Mouse (Mus musculus): ENCODE measurements around the gene Grik5. TPM values are rescaled to one million over a fixed set of nuclear protein-coding genes. Genes with fewer than 3 reads are reported as not detected.

The Grik5 gene
- polyA plus RNA-seq, 1 experiment from 2014 or later = 17.1 TPM

DNA sequence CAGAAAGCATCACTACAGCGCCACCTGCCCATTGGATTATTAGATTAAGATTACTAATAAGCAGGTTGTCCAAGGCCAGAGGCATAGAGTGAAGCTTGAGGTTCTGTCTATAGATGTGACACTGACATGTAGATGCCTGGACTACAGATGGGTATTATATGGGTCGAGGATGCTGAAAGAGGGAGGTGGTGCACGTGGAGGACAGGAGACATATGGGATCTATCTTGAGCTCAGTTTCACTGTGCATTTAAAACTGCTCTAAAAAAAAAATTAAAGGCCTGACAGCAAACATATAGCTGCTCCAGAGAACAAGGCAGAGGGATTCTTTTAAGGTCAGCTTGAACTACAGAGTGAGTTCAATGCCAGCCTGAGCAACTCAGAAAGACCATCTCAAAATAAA lies 26.0 kb upstream of the Grik5 start:
- WGBS = 74% methylated on average over 3 of the region's 3 CpGs
- H3K36me3 ChIP-seq = peaks cover 15% of the 10 kb centered on the region; the same call in 1 of the 2 replicates
- H3K4me2 ChIP-seq (replicated peaks) = no peak overlapping the region
- H3K4me3 ChIP-seq = no peak overlapping the region
- no peaks in the 10 kb centered on the region for H3K9me3 ChIP-seq (replicated peaks)
- H3K27ac ChIP-seq = no peak overlapping the region
- ATAC-seq (ENCODE audit: low FRiP score) = no peak
- peaks cover 7% of the 10 kb centered on the region for H3K4me1 ChIP-seq
- no peak overlapping the region for H3K9ac ChIP-seq
- peaks cover 3% of the 10 kb centered on the region; the same call in 1 of the 2 replicates for H3K27me3 ChIP-seq

DNA sequence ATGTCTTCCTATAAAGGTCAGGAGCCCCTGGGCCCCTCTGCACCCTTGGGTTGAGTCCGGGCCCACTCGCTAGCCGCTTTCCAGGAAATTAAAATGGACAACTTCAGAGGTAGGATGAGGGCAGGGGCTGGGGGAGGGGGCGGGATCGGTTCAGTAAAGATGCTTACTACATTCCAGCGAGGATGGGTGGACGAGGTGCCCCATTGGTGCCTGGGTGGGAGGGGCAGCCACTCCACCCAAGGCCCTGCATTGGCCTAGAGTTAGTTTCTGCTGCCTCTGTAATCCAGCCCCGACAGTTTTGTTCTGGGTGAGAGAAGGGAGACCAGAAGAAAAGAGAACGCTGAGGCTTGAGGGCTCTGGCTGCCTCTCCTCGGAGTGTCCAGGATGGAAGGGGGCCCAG lies 17.7 kb upstream of the Grik5 start:
- H3K9ac ChIP-seq = no peak overlapping the region
- H3K4me1 ChIP-seq = peaks cover 28% of the 10 kb centered on the region
- 15% methylated on average over 10 of the region's 10 CpGs for WGBS
- no peak for ATAC-seq (ENCODE audit: low FRiP score)
- no peak overlapping the region for H3K4me2 ChIP-seq (replicated peaks)
- H3K4me3 ChIP-seq = no peak overlapping the region
- 0 out of 2 replicates have a peak overlapping the region, but pooled peaks have one; percentile 12 for H3K27ac ChIP-seq
- H3K27me3 ChIP-seq = peaks cover 3% of the 10 kb centered on the region; the same call in 1 of the 2 replicates
- H3K36me3 ChIP-seq = peaks cover 14% of the 10 kb centered on the region; the same call in 1 of the 2 replicates
- H3K9me3 ChIP-seq (replicated peaks) = no peaks in the 10 kb centered on the region

DNA sequence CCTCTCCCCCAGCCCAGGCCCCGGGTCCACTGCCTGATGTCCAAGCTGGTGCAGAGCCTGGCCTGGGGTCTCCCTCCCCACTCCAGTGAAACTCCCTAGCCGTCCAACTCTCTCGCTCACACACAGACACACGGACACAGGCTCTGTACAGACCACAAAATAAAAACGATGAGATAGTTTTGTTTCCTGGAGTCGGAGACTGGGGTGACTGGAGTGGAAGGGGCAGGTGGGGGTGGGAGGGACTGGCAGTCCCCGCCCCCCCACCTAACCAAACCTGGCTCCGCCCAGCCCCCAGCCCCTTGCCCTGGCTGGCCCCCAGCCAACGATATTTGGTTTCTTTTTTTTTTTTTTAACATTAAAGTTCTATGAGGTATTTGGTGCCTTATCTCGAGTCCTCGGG lies 16.8 kb upstream of the Grik5 start:
- Histone ChIP-seq H3K9me3 (replicated peaks) (no peaks in the 10 kb centered on the region), H3K4me3 (no peak overlapping the region), H3K9ac (no peak overlapping the region), H3K27me3 (peaks cover 3% of the 10 kb centered on the region; the same call in 1 of the 2 replicates), H3K4me1 (peaks cover 30% of the 10 kb centered on the region), H3K36me3 (peaks cover 23% of the 10 kb centered on the region), H3K4me2 (replicated peaks) (no peak overlapping the region), H3K27ac (no peak overlapping the region)
- ATAC-seq (ENCODE audit: low FRiP score) = 0 out of 2 replicates have a peak, but pooled peaks have one; percentile 39
- WGBS = 27% methylated on average over 11 of the region's 11 CpGs

DNA sequence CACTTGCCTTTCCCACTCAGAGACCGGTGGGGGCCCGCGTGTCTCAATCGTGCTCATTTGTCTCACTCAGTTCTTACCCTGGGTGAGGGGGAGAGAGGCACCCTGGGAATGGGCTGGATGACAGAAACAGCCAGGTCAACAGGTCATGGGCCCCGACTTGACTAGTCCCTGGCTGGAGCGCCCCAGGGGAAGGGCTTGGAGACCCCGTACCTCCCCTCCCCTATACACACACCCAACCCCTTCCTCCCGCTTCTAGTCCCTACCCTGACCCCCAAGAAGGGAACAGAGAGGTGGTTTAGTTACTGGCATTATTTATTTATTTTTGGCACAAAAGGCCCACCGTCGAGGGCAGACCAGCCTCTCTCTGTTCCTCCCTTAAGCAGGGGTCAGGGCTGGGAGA lies 16.4 kb upstream of the Grik5 start:
- H3K27me3 ChIP-seq = peaks cover 2% of the 10 kb centered on the region; the same call in 1 of the 2 replicates
- WGBS = 5% methylated on average over 10 of the region's 10 CpGs
- H3K9ac ChIP-seq = no peak overlapping the region
- 0 out of 2 replicates have a peak, but pooled peaks have one; percentile 7 for ATAC-seq (ENCODE audit: low FRiP score)
- H3K4me3 ChIP-seq = no peak overlapping the region
- no peak overlapping the region for H3K4me2 ChIP-seq (replicated peaks)
- H3K4me1 ChIP-seq = peaks cover 27% of the 10 kb centered on the region
- no peak overlapping the region for H3K27ac ChIP-seq
- H3K36me3 ChIP-seq = peaks cover 27% of the 10 kb centered on the region
- H3K9me3 ChIP-seq (replicated peaks) = no peaks in the 10 kb centered on the region

DNA sequence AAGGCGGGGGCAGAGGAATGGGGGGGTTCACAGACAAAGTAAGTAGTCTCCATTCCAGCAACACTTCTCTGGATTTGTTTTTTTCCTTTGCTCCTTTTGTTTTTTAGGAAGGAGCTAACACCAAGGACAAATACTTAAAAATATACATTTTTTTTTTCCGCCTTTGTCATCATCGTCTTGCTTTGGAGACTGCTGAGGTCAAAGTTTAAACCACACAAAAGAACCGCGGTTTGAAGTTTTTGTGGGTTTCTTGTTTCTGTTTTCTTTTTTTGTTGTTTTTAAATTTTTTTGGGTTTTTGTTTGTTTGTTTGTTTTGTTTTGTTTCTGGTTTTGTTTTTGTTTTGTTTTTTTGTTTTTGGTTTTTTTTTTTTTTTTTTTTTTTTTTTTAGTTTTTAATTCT lies 15.8 kb upstream of the Grik5 start:
- H3K4me2 ChIP-seq (replicated peaks) = no peak overlapping the region
- H3K36me3 ChIP-seq = peaks cover 33% of the 10 kb centered on the region
- 44% methylated on average over 5 of the region's 5 CpGs for WGBS
- no peak for ATAC-seq (ENCODE audit: low FRiP score)
- H3K27ac ChIP-seq = no peak overlapping the region
- H3K9ac ChIP-seq = no peak overlapping the region
- H3K9me3 ChIP-seq (replicated peaks) = no peaks in the 10 kb centered on the region
- no peaks in the 10 kb centered on the region for H3K27me3 ChIP-seq
- no peak overlapping the region for H3K4me3 ChIP-seq
- H3K4me1 ChIP-seq = peaks cover 23% of the 10 kb centered on the region

DNA sequence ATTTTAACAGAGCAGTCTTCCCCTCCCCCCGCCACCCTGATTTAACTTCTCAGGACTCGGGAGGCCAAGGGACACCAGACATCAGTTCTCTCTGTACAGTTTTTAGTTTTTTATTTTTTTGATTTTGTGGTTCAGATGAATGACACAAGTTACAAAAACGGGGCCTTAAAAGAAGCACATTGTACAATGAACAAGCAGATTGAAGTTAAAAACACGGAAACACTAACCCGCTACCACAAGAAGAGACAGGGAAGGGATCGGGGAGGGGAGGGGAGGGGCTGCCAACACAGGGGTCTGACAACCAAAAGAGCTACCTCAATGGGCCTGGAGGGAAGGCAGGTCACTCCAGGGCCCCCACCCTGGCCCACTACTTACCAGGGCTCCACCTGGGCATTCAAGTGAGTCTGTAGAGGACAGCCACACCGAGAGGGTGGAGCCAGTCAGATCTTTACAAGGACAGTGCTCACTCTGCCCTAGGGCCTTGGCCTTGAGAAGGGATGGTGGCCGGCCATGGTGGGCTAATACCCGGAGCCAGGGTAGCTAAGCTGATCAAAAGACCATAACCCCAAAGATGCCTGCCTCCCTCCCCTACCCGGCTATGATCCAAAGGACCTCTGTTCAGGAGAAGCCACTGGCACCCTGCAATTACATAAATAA lies 15.2 kb upstream of the Grik5 start:
- H3K27ac ChIP-seq = peak overlapping the region; percentile 40
- H3K9ac ChIP-seq = no peak overlapping the region
- H3K4me2 ChIP-seq (replicated peaks) = no peak overlapping the region
- H3K27me3 ChIP-seq = no peaks in the 10 kb centered on the region
- no peak overlapping the region for H3K4me3 ChIP-seq
- ATAC-seq (ENCODE audit: low FRiP score) = no peak
- peaks cover 23% of the 10 kb centered on the region for H3K4me1 ChIP-seq
- H3K9me3 ChIP-seq (replicated peaks) = no peaks in the 10 kb centered on the region
- 51% methylated on average over 10 of the region's 10 CpGs for WGBS
- H3K36me3 ChIP-seq = peaks cover 36% of the 10 kb centered on the region

DNA sequence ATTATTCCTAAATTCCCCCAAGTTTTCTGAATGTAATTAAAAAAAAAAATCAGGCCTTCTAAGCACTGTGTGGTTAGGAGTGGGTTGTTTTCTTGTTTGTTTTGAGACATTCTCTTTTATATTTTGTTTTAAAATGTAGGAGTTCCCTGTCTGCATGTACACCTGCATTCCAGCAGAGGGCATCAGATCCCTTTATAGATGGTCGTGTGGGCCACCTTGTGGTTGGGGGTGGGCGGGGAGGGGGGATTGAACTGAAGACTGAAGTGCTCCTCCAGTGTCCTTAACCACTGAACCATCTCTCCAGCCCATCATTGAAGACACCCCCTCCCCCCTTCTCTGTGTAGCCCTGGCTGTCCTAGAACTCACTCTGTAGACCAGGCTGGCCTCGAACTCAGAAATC lies 14.5 kb upstream of the Grik5 start:
- Histone ChIP-seq H3K9ac (no peak overlapping the region), H3K4me2 (replicated peaks) (no peak overlapping the region), H3K27me3 (no peaks in the 10 kb centered on the region), H3K4me1 (peaks cover 23% of the 10 kb centered on the region), H3K9me3 (replicated peaks) (no peaks in the 10 kb centered on the region), H3K27ac (no peak overlapping the region), H3K4me3 (no peak overlapping the region), H3K36me3 (peaks cover 43% of the 10 kb centered on the region)
- WGBS = 50% methylated on average over 3 of the region's 3 CpGs
- ATAC-seq (ENCODE audit: low FRiP score) = no peak

DNA sequence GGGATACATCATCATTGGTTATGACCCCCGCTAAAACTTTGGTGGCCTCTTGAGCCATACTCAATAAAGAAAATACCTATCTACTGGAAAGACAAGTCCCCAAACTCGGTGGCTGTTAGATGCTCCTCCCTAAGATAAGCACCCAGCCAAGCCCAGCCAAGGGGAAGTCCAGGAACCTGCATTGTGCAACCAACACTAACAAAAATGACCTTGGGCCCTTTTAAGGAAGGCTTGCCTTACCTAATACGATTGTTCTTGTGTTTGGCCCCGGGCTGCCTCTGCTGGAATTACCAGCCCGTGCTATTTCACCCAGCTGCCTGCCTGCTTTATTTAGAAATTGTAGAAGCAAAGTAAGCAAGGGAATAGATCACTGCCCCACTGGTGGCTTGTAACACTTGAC lies 12.5 kb upstream of the Grik5 start:
- H3K27me3 ChIP-seq = no peaks in the 10 kb centered on the region
- ATAC-seq (ENCODE audit: low FRiP score) = no peak
- H3K27ac ChIP-seq = 0 out of 2 replicates have a peak overlapping the region, but pooled peaks have one; percentile 2
- no peak overlapping the region for H3K9ac ChIP-seq
- peaks cover 24% of the 10 kb centered on the region for H3K4me1 ChIP-seq
- peaks cover 63% of the 10 kb centered on the region for H3K36me3 ChIP-seq
- 85% methylated on average over 5 of the region's 5 CpGs for WGBS
- no peak overlapping the region for H3K4me3 ChIP-seq
- H3K4me2 ChIP-seq (replicated peaks) = no peak overlapping the region
- no peaks in the 10 kb centered on the region for H3K9me3 ChIP-seq (replicated peaks)

DNA sequence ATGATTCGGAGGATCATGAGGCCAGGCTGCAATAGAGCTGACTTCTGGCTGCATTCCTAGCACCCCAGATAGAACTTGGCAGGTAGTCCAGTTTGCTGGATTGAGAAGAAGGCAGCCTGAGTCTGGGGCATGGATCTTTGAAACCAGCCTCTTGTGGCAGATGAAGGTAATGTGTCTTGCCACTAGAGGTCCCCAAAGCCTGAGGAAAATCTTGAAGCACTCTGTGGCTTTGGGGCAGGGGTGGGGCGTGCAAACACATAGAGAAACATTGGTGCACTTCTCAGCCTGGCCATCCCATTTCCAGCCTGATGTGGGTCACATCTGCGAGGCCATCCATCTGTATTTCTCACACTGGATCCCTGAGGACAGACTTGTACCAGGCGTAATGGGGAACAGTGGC lies 10.4 kb upstream of the Grik5 start:
- Histone ChIP-seq H3K4me1 (peaks cover 27% of the 10 kb centered on the region), H3K4me2 (replicated peaks) (no peak overlapping the region), H3K27ac (no peak overlapping the region), H3K9ac (no peak overlapping the region), H3K4me3 (no peak overlapping the region), H3K36me3 (peaks cover 67% of the 10 kb centered on the region), H3K9me3 (replicated peaks) (no peaks in the 10 kb centered on the region), H3K27me3 (no peaks in the 10 kb centered on the region)
- 0 out of 2 replicates have a peak, but pooled peaks have one; percentile 3 for ATAC-seq (ENCODE audit: low FRiP score)
- 88% methylated on average over 4 of the region's 4 CpGs for WGBS

DNA sequence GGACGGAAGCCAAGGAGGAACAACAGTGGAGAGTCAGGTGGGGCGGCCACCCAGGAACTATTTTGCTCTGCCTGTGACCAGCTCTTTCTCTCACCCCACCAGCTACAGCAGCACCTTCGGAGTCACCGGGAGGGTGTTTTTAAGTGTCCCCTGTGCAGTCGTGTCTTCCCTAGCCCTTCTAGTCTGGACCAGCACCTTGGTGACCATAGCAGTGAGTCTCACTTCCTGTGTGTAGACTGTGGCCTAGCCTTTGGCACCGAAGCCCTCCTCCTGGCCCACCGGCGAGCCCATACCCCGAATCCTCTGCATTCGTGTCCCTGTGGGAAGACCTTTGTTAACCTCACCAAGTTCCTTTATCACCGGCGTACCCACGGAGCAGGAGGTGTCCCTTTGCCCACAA lies 8.3 kb upstream of the Grik5 start:
- ATAC-seq (ENCODE audit: low FRiP score) = no peak
- peaks cover 59% of the 10 kb centered on the region for H3K36me3 ChIP-seq
- 94% methylated on average over 13 of the region's 13 CpGs for WGBS

DNA sequence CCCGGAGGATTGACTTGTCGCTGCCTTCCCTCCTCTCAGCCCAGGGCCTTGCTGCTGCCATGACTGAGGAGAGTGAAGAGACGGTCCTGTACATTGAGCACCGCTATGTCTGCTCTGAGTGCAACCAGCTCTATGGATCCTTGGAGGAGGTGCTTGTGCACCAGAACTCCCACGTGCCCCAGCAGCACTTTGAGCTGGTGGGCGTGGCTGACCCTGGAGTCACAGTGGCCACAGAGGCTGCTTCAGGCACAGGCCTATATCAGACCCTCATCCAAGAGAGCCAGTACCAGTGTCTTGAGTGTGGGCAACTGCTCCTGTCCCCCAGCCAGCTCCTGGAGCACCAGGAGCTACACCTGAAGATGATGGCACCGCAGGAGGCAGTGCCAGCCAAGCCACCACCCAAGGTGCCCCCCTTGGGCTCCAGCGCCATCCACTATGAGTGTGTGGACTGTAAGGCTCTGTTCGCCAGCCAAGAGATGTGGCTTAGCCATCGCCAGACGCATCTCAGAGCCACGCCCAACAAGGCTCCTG lies 7.4 kb upstream of the Grik5 start:
- 78% methylated on average over 12 of the region's 12 CpGs for WGBS
- Histone ChIP-seq H3K9ac (no peak overlapping the region), H3K27me3 (no peaks in the 10 kb centered on the region), H3K36me3 (peaks cover 50% of the 10 kb centered on the region), H3K4me3 (no peak overlapping the region), H3K9me3 (replicated peaks) (no peaks in the 10 kb centered on the region), H3K4me1 (peaks cover 29% of the 10 kb centered on the region), H3K4me2 (replicated peaks) (no peak overlapping the region), H3K27ac (no peak overlapping the region)
- ATAC-seq (ENCODE audit: low FRiP score) = no peak

More for the DNA sequence above, 8.3 kb upstream of the Grik5 start:
- no peak overlapping the region for H3K9ac ChIP-seq
- no peaks in the 10 kb centered on the region for H3K9me3 ChIP-seq (replicated peaks)
- no peaks in the 10 kb centered on the region for H3K27me3 ChIP-seq
- no peak overlapping the region for H3K4me3 ChIP-seq
- H3K4me2 ChIP-seq (replicated peaks) = no peak overlapping the region
- peaks cover 34% of the 10 kb centered on the region for H3K4me1 ChIP-seq
- H3K27ac ChIP-seq = no peak overlapping the region

DNA sequence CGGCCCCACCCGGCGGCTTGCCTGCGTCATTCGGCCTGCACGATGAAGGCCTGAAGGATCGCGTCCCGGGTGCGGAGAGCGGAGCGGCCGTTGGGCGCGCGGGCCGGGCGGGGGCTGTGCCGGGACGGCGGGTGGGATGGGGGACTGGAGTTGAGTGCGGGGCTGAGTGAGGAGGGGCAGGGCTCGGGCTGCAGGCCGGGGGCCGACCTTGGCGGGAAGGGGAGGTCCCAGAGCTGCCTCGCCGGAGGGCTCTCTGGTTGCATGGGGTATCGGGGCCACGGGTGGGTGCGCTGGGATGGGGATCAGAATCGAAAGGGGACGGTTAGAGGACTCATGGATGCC lies 5.2 kb upstream of the Grik5 start:
- peak overlapping the region; percentile 82 for H3K4me2 ChIP-seq (replicated peaks)
- H3K27ac ChIP-seq = peak overlapping the region; percentile 97
- peaks cover 31% of the 10 kb centered on the region for H3K36me3 ChIP-seq
- H3K9me3 ChIP-seq (replicated peaks) = no peaks in the 10 kb centered on the region
- H3K4me1 ChIP-seq = peaks cover 42% of the 10 kb centered on the region
- WGBS = under 1% methylated on average over 30 of the region's 33 CpGs
- H3K9ac ChIP-seq = peak overlapping the region; percentile 98
- H3K27me3 ChIP-seq = no peaks in the 10 kb centered on the region
- H3K4me3 ChIP-seq = peak overlapping the region; percentile 95
- peak; percentile 62 for ATAC-seq (ENCODE audit: low FRiP score)
